Mouse (Mus musculus) T-helper 17 cell (primary cell): ENCODE measurements around the gene Htt.
"Not testable (repeated sequence)": the region's sequence is repeated elsewhere in the genome, so short reads cannot be mapped to it uniquely, and the experiment has no call there.

Experiments used
- in situ Hi-C, 2 experiments: fragments of 300-600 bp; cut with MboI, MseI; formaldehyde crosslinking; loops; 1 replicate in 1 of 2; 2 replicates in 1 of 2; pipeline ENCODE4 v1.15.1; 2025; ENCODE audit warnings: high pct_unique_total_duplicates in 2 of 2

Gene Htt

GRCm38 (mm10) chr5:34761509-34761908, at the start of gene Htt:
Gene Htt, plus strand, starts transcription at chr5:34761740.
- in situ Hi-C loops = loop anchor here (5.0 kb wide), 1 partner anchor 99 kb away; the partner anchor contains the start of genes Grk4 (in 2 of the 2) and Nop14 (in 2 of the 2)

- in situ Hi-C loops = not testable (repeated sequence)
These were observed 47.2 kb upstream of the Htt start for GRCm38 (mm10) chr5:34714371-34714770.

- in situ Hi-C loops = loop anchor here in 1 of 2 experiments (5.0 kb wide), 1 partner anchor 1408 kb away; no protein-coding TSS in a partner anchor
These were observed 46.7 kb upstream of the Htt start for GRCm38 (mm10) chr5:34714816-34715215.

- in situ Hi-C loops = no loop called here
These were observed 32.4 kb upstream of the Htt start for GRCm38 (mm10) chr5:34729141-34729540.

GRCm38 (mm10) chr5:34730255-34730654, 31.3 kb upstream of the Htt start:
- in situ Hi-C loops = no loop called here

GRCm38 (mm10) chr5:34751477-34751876, 10.1 kb upstream of the Htt start:
- in situ Hi-C loops = no loop called here

- in situ Hi-C loops = no loop called here
These were observed 2.8 kb upstream of the Htt start for GRCm38 (mm10) chr5:34758762-34759161.

- in situ Hi-C loops = loop anchor here (5.0 kb wide), 1 partner anchor 99 kb away; the partner anchor contains the start of genes Grk4 (in 2 of the 2) and Nop14 (in 2 of the 2)
These were observed 561 bp upstream of the Htt start for GRCm38 (mm10) chr5:34760850-34761508.

- in situ Hi-C loops = loop anchor here (5.0 kb wide), 1 partner anchor 100 kb away; the partner anchor contains the start of genes Grk4 (in 2 of the 2) and Nop14 (in 2 of the 2)
These were observed 533 bp downstream of the Htt start for GRCm38 (mm10) chr5:34761934-34762611.

GRCm38 (mm10) chr5:34771818-34772217, 10.3 kb downstream of the Htt start:
- in situ Hi-C loops = loop anchor here in 1 of 2 experiments (10.0 kb wide), 1 partner anchor 257 kb away; the partner anchor contains the start of gene Tnip2

GRCm38 (mm10) chr5:34772696-34773245, 11.2 kb downstream of the Htt start:
- in situ Hi-C loops = loop anchor here in 1 of 2 experiments (10.0 kb wide), 1 partner anchor 258 kb away; the partner anchor contains the start of gene Tnip2

GRCm38 (mm10) chr5:34773392-34773791, 11.9 kb downstream of the Htt start:
- in situ Hi-C loops = loop anchor here in 1 of 2 experiments (10.0 kb wide), 1 partner anchor 259 kb away; the partner anchor contains the start of gene Tnip2

GRCm38 (mm10) chr5:34785027-34785426, 23.5 kb downstream of the Htt start:
- in situ Hi-C loops = no loop called here

GRCm38 (mm10) chr5:34791141-34791540, 29.6 kb downstream of the Htt start:
- in situ Hi-C loops = no loop called here

GRCm38 (mm10) chr5:34800292-34800953, 38.9 kb downstream of the Htt start:
- in situ Hi-C loops = no loop called here

- in situ Hi-C loops = no loop called here
These were observed 44.5 kb downstream of the Htt start for GRCm38 (mm10) chr5:34806038-34806437.

GRCm38 (mm10) chr5:34822431-34823149, 61.0 kb downstream of the Htt start:
- in situ Hi-C loops = no loop called here

GRCm38 (mm10) chr5:34854079-34854478, 92.5 kb downstream of the Htt start:
- in situ Hi-C loops = no loop called here

GRCm38 (mm10) chr5:34865367-34865766, 103.8 kb downstream of the Htt start:
- in situ Hi-C loops = no loop called here

GRCm38 (mm10) chr5:34880307-34880706, 118.8 kb downstream of the Htt start:
- in situ Hi-C loops = not testable (repeated sequence)

- in situ Hi-C loops = no loop called here
These were observed 119.5 kb downstream of the Htt start for GRCm38 (mm10) chr5:34881023-34881422.
